Mouse (Mus musculus): ENCODE data around the gene Olfr279.

GRCm38 (mm10) chr15:98541064-98541463 lies 48.9 kb downstream of the Olfr279 start:
- no peak for TF ChIP-seq CTCF (IDR thresholded peaks at IDR 0.05; ENCODE audit: low read depth, low read length)
- TF ChIP-seq POLR2A (IDR thresholded peaks at IDR 0.05; ENCODE audit: borderline replicate concordance, low read depth, low read length), result no peak
